Mouse (Mus musculus) kidney, postnatal 10 days (tissue): ENCODE results near the gene Kif1a.

ENCODE experiments used
- DNase-seq: peaks from one replicate; pipeline ENCODE4 v3.0.0; 2021; ENCODE audit warnings: mixed read lengths

The Kif1a gene

GRCm38 (mm10) chr1:93101571-93102061, at the start of gene Kif1a:
TSS of gene Kif1a (minus strand) at chr1:93101951.
- DNase-seq: peak; percentile 59

DNA sequence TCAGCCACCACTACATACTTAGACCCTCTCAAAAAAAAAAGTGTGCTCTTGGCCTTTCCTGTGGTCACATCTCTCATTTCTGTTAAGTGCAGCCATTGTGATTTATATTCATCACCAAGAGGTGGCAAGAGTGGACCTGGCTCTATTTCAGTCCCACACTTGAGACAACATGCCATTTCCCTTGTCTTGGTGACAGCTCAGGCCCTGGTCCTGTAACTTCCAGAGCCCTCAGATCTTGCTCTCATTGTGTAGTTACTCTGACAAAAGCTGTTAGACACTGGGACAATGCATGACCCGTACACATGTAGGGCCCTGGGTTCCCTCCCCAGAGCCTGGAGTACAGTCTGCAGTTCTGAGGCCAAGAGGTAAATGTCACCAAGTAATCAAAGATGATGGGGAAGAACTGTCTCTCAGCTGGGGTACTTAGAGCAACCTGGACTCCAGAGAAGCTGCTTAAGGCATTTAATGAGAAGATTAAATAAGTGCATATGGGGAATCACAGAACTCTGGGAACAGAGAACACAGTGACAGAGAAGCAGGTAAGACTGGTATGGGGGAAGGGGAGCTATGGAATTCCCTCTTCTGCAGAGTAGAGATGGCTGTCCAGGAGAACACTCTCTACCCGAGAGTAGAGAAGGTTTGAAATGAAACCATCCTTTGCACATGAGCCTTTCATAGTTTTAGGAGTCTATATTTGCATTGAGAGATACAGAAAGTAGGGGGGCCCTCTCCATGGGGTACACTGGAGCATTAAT, 49.3 kb upstream of the Kif1a start:
- no peak for DNase-seq

DNA sequence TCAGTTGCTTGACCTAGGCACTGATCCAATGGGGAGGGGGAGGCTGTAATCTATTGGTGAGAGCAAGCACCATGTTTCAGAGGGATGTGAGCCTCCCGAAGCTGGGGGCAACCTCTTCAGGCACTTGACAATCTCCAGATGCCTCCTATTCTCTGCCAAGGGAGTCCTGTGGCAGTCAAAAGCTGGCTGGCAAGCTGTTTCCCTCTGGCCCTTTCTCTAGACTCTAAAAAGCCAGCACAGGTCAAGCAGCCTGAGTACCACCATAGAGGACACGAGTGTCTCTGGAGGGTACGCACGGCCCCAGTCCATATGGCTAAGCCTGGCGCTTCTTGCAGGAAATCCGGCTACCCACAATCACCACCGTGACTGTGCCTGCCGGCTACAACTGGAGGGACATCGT, 42.4 kb upstream of the Kif1a start:
- no peak for DNase-seq

DNA sequence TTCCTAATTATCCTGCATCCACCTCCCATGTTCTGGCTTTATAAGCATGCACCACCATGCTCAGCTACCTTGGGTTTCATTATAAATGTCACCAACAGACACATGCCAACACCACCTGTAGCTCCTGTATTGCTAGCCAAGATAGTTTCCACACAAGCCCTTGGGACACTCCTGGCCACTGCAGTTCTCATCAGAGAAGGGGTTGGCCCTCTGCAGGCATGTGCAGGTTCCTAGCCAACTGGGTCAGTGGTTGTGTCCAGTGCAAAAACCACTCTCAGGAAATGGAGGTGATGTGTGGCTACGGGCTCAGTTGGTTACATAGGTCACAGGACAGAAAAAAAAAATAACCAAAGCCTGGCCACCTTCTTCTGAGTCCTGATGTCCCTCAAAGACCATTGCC, 41.1 kb upstream of the Kif1a start:
- no peak for DNase-seq

- DNase-seq: no peak
Observed at GRCm38 (mm10) chr1:93139713-93140112, 38.0 kb upstream of the Kif1a start.

DNA sequence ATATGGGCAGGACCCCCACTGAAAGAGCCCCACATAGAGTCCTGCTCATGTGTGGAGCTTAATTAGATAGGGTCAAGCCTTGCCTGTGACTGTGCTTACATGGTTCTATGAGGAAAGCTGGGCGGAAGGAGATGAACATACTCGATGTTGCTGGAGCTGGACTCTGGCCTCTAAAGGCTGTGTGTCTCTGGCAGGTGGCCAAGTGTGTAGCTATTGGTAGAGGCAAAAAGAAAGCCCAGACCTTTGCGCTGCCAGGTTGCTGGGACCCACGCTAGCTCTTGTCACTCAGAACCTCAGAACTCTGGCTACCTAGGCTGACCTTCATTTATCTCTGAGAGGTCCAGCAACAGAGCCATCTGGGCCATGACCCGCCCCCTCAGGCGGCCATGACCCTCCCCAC, 36.8 kb upstream of the Kif1a start:
- peak; percentile 83 for DNase-seq

DNA sequence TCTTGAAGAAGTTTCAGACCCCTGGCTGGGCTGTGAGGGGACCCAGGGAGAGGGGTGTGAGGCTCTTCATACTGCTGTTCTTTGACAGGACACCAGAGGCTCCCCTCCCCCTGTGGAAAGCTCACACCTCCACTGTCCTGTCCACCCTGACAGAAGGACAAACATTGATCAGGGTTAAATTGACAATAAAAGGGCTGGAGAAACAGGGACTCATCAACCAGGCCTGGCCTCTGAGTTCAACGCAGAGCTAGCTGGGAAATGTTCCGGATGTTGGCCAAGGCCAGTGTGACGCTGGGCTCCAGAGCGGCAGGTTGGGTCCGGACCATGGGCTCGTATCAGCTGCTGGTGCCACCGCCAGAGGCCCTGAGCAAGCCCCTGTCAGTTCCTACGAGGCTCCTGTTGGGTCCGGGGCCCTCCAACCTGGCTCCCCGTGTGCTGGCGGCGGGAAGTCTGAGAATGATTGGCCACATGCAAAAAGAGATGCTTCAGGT, 33.3 kb upstream of the Kif1a start, which contains the start of gene Agxt:
Gene Agxt (plus strand): TSS at position 205 of the 491 bp plus-strand sequence.
- no peak for DNase-seq

- no peak for DNase-seq
Observed at GRCm38 (mm10) chr1:93132676-93133075, 30.9 kb upstream of the Kif1a start.

GRCm38 (mm10) chr1:93130242-93130983, 28.7 kb upstream of the Kif1a start:
- DNase-seq: no peak

GRCm38 (mm10) chr1:93128710-93129349, 27.1 kb upstream of the Kif1a start:
- peak; percentile 85 for DNase-seq

DNA sequence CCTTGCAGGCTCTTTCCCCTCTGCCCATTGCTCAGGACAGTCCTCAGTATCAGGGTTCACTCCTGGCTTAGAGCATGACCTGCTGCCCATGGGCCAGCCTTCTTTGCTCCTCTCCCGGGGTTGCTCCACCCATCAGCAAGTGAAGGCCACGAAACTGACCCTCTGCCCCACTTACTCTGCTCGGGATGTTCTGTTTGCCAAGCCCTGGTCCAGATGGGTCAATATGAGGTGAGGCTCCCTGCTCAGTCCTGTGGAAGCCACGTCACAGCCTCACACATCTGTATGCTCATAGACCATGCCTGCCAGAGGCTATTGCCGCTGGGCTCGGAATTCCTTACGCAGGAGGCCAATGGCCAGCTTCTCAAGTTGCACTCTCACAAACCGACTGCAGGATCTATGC, 26.5 kb upstream of the Kif1a start:
- DNase-seq: no peak

GRCm38 (mm10) chr1:93125256-93125655, 23.5 kb upstream of the Kif1a start:
- no peak for DNase-seq

- no peak for DNase-seq
Observed at GRCm38 (mm10) chr1:93124066-93124465, 22.3 kb upstream of the Kif1a start.

DNA sequence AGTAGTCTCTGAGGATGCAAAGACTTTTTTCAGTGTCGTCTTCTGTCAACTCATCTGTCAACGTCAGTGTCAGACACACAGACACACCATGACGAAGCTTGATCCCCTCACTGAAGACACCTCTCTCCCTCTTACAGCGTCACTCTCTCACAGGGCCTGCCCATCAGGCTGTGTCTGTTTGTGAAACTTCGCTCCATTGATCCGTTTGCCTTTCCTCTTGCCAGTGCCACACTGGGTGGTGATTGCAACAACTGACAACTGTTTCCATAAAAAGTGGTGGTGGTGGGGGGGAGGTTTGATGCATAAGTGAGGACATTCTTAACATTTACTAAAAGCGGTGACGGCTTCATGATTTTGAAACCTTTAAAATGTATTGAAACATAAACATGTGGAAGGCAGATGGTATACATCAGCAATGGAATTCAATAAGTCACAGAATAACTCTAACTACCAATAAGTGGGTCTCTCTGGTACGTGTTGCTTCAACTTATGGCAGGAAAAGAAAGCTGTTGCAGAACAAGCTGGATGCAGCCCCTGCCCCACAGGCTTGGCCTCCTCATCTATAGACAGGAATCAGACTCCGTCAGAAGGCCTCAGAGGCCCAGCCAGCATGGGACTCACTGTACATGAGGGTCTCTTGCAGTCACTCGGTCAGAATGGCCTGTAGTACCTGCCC, 21.6 kb upstream of the Kif1a start:
- no peak for DNase-seq

- no peak for DNase-seq
Observed at GRCm38 (mm10) chr1:93118816-93119215, 17.1 kb upstream of the Kif1a start.

- no peak for DNase-seq
Observed at GRCm38 (mm10) chr1:93115471-93115870, 13.7 kb upstream of the Kif1a start.

DNA sequence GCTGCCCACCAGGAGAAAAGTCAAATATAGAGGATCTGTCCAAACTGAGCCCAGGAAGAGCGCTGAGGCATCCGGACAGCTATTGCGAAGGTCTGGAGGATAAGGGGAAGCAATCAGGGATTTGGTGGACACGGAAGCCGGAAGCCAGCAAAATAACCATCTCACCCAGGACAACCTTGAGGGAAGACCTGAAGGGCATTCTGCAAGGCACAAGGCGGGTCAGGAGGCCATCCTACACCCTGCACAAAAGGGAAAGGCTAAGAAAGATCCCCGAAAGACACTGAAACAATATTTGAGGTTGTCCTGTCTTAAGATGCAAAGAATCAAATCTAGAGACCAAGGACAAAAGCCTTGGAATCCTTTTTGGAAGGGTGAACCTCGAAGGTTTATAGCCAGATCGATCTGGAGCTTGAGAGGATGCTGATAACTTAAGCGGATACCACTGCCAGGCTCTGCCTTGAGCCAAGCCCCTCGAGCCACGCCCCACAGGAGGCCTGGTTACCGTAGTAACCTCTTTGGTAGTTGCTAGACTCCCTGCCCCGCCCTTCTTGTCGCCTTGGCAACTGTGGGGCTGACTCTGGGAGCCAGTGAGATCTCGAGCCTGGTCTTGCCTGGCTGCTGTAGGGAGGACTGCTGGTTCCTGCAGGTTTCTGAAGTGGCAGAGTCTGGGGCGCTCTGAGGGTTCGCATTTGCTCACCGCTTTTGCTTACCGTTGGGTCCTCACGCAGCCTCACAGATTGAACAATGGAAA, 13.1 kb upstream of the Kif1a start:
- DNase-seq: peak; percentile 80

DNA sequence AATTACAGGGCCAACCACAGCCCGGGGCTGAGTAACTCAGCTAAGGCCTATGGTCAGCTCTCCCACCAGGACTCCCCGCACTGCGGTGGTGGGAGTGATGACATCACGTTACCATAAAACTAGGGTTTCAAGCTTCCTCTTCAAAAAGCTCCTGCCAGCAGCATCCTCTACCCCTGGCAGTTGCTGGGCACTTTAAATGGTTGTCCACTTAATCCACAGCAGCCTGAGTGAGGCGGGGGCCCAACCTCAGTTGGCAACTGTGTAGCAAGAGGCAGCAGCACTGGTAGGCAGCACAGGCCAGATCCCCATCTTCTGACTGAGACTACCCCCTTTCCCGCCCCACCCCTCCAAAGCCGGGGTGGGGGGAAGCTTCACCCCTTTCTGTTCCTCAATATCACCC, 949 bp upstream of the Kif1a start:
- no peak for DNase-seq

DNA sequence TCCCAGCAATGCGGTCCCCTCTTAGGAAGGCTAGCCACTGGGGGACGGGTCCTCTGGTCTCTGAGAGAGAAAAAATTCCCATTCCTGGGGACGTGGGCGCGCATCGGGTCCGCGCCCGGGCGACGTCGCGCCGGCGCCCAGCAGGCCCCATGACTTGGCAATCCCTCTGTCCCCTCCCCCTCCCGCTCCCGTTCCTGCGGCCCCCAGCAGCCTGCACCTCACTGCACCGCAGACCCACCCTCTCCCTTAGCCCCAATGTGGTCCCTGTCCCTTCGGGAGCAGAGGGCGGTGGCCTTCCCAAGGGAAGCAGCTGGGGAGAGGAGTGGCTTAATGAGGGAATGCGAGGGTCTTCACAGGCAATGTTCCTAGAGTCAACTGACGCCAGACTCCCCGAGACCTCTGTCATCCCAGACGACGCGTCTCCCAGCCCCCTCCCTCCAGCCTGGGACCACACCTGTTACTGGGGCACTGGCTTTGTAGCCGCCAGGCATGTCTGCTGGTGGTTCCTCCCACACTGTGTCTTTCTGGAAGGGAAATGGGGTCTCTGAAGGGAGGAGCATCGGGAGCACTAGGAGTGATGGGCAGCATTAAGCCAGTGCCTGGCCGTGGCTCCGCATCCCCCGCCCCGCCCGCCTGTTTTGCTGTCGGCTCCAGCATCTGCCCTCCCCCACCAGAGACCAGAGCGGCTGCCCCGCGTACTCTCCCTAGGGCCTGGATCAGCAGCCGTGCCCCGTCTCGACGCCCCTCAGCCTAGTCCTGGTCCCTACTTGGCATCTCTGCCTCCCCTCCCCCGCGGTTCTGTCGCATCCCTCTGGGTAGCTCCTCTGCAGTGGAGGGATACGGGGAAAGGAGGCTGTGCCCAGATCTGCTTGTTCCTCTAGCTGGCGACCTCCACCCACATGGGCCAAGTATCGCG, 917 bp downstream of the Kif1a start:
- peak; percentile 43 for DNase-seq

- peak; percentile 28 for DNase-seq
Observed at GRCm38 (mm10) chr1:93100243-93100575, 1.5 kb downstream of the Kif1a start.

DNA sequence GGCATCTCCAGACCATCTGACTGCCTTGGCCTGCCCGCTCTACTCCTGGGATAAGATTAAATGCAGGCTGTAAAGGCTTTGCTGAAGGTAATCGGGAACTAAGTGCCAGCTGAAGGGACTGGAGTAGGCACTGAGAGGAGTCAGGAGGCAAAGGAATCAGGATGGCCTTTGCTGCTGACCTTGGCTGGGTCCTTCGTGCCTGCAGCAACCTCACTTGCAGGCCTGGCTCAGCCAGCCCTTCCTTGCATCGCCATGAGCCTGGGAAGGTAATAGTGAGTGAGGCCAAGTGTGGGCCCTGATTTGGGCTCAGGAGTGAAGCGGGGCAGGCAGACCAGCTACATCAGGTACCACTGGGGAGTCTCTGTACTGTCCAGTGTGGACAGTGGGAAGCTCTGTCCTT, 2.8 kb downstream of the Kif1a start:
- no peak for DNase-seq
